Mouse (Mus musculus) cerebellum, adult 8-10 months (tissue): ENCODE results near the gene Olfr1537.

Experiments
- DNase-seq: peaks from one replicate; pipeline ENCODE4 v3.0.0; 2022

Olfr1537 gene

GRCm38 (mm10) chr9:39249894-39250293, at the start of gene Olfr1537:
Gene Olfr1537, minus strand, starts transcription at chr9:39249994.
- no peak for DNase-seq

GRCm38 (mm10) chr9:39287136-39287535, 37.3 kb upstream of the Olfr1537 start:
- DNase-seq, result no peak

- no peak for DNase-seq
These were observed 26.9 kb upstream of the Olfr1537 start, which contains the start of gene Olfr945 for GRCm38 (mm10) chr9:39276718-39277117. Gene Olfr945, minus strand, starts transcription at chr9:39276818.

GRCm38 (mm10) chr9:39201620-39202019, 48.2 kb downstream of the Olfr1537 start, which contains the start of gene Olfr944:
Gene Olfr944, plus strand, starts transcription at chr9:39201920.
- no peak for DNase-seq
